Mouse (Mus musculus): ENCODE data around the gene Lrp2.

- TF ChIP-seq POLR2A (IDR thresholded peaks at IDR 0.05; ENCODE audit: borderline replicate concordance, insufficient read depth, low read length) (no peak), CTCF (IDR thresholded peaks at IDR 0.05; ENCODE audit: borderline replicate concordance, insufficient read depth, low read depth, low read length) (no peak)
Observed at GRCm38 (mm10) chr2:69414539-69414938, 171.3 kb downstream of the Lrp2 start.
